Mouse (Mus musculus) lung, postnatal 36 days (tissue): ENCODE data around the gene Calhm3.

ENCODE experiments used
- DNase-seq: peaks from one replicate; pipeline ENCODE4 v3.0.0; 2022; ENCODE audit warnings: mixed read lengths

Calhm3 gene

DNA sequence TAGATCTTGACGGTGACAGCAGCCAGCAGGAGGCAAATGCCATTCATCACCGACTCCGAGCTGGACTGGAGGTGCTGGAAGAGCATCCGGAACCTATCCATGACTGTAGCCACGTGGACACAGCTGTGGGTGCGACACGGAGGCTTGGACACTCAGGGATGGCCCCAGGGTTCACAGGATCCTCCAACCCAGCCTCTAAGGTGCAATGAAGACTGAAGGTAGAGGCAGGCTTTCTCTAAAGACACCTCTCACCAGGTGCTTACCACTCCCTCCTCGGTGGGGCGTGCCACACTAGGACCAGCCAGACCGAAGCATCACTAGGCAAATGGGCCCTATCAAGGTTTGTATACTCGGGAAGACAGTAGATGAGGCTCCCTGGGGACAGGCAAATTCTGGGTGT is at the start of gene Calhm3:
Gene Calhm3 (minus strand): TSS at position 101 of the 400 bp plus-strand sequence.
- DNase-seq: no peak

DNA sequence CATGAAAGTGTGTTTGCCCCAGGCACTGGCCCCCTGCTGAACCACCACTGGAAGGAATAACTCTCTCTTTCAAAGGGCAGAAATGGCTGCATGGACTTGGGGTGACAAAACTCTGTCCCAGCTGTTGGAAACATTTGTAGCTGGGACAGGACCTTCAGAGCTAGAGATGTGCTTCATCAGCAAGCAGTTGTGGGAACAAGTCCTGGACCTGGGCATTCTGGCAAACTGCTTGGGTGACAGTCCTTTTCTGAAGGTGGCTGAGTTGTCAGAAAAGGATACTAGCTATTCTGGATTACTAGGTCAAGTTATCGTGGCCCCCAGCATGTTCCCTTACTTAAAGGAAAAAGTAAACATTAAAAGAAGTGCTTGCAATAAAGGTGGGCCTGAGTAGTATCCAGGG is 48.6 kb upstream of the Calhm3 start:
- no peak for DNase-seq

DNA sequence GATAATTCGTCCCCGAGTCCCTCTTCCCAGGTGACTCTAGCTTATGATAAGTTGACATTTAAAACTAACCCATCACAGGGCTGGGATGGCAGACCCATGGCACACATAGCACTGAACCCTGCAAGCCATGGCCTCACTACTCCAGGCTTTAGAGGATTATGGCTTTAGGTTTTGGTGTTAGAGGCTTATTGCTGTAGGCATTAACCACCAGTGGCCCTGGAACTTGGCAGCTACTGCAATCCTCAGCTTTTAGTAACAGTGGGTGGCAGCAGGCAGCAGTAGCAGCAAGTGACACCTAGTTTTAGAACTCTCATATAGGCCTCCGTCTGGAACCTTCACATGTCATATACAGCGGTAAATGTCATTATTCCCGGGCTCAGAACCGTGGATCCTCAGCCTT is 47.1 kb upstream of the Calhm3 start:
- DNase-seq: no peak

DNA sequence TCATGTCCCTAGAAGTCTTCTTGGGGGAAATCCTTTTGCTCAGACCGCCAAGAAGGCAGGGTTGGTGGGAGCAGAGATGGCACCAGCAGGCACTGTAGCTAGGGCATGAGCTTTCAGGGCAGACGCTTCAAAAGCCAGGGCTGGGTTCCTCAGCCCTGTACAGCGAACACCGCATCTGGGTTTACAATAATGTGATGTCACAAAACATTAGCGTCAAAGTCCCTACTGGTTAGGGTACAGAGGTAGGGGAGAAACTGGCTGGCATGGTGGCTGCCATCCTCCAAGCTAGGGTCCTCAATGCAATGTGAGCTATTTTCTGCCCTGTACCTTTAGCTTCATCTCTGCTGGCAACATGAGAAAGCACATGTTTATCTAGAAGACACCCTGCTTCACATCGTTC is 45.5 kb upstream of the Calhm3 start:
- DNase-seq: no peak

DNA sequence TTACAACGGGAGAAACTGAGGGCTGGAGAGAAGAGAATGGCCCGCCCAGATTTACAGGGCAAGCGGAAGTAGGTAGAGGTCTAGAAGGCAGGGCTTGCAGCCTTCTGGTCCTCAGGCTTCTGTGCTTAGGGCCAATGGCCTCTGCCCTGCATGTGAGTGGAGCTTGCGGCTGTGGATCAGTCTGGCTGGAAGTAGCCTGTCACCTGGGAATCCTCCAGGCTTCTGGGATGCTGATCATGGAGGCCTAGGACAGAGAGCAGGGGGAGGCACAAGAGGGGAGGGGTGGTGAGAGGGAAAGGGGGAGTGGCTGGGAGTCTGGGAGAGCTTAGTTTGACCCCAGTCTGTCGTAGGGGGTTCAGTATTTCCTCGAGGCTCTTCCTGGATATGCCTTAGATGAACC is 44.9 kb upstream of the Calhm3 start:
- DNase-seq: no peak

DNA sequence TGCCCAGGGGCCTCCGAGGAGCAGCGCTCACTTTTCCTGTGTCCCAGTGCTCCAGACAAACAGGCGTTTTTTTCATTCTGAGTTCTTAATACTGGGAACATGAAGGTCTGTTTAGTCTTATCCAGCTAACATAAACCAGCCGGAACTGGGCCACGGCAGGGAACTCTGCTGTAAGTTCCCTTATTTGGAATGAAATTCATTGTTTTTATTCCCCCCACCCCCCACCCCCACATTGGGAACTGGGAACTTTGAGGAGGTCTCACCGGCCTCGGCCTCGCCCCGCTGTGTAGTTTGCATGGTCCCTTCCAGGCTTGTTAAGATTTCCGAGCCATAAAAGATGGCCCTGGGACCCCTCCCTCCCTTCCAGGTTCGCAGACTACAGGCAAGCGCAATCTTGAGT is 44.4 kb upstream of the Calhm3 start:
- DNase-seq: no peak

DNA sequence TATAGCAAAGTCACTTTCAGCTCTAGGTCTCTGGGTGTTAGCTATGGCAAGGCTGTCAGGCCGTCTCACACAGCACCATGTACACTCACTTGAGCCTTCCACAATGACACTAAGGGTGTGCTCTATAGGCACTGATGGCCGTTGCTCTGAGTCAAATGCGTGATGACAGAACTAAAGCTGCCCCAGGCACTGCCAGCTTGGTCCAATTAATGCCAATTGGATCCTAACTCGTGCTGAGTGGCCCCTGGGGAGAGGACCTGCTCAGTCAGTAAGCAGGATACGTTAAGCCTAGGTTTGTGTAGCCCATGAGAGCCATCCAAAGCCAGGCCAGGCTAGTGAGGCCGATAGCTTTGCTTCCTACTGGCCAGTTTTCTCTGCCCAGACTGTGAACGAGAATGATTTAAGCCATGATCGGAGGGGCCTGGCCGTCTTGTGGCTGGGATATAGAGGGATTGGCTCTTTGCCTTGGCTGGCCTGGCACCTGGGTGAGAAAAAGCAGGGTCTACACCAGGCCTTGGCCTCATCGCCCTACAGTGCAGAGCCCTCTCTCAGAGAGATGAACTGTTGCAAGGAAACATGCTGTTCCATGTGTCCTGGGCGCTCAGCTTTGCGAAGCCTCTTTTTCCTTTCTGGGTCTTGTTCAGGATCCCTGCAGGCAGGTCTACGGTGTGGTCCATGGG is 41.2 kb upstream of the Calhm3 start:
- no peak for DNase-seq

DNA sequence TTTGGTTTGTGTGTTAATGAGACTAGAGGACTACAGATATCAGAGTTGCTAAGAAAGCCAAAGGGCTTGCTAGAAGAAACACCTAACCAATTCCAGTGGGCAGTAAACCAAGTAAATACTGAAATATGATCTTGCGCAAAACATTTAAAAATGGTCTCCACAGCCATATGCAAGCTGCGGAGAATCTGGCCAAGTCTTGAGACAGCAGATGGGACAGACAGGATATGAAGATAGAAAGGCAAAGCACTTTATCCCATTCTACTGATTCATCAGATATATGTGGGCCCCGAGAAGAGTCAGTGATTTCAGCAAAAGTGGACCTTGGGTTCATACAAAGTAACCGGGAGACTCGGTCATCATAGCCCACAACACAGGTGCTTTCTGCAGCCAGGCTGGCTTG is 34.6 kb upstream of the Calhm3 start:
- no peak for DNase-seq

DNA sequence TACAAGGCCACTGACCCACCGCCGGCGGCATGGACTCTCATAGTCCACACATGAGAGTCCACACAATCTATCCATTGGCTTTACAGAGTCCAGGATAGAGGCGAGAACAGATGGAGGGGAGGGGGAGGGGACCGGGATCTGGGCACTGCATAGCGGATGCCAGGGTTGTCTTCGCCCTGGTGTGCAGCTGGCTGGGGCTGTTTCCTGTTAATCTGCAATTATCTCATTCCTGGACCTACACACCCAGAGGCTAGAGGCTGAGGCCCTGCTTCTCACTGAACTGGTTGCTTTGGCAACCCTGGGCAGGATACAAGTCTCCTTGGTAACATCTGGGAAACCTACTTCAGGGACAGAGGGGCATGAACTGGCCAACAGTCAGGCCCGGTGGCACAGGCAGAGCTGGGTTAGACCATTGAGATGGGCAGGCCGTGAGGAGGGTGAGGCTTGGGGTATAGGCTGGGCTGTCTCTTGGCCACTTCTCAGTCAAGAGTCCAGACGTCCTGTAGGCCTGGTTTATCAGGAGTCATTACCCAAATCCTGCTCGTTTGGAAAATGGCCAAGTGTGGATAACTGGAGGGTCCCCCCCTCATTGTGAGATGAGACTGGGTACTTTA is 31.1 kb upstream of the Calhm3 start:
- DNase-seq: no peak

DNA sequence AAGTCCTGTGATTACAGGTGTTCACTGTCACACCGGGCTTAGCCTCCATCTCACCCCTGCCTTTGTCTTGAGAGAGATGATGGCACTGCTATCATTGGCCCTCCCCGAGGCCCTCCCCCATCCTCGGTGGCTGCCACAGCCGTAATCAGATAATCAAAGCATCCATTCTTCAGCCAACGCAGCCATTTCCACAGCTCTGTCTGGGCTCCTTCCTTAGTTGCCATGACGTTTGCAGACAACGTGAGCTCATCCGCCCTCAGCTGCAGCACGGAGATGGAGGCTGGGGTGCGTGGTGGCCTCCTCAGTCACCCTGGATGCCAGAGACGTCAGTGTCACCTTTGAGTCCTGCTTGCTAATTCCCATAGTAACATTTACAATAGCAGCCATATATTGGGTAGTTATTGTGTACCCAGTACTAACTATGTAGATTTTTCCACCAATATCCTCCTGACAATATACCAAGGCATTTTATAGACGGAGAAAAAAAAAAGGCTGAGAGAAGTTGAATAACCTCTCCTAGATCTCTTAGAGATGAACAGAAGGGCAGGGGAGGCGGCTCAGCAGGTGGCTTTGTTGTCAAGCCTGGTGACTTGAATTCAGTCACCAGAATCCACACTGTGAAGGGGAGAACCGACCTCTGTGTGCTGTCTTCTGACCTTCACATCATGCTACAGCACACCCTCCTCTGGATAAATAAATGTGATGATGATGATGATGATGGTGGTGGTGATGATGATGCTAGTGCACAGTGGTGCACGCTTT is 29.1 kb upstream of the Calhm3 start:
- no peak for DNase-seq

DNA sequence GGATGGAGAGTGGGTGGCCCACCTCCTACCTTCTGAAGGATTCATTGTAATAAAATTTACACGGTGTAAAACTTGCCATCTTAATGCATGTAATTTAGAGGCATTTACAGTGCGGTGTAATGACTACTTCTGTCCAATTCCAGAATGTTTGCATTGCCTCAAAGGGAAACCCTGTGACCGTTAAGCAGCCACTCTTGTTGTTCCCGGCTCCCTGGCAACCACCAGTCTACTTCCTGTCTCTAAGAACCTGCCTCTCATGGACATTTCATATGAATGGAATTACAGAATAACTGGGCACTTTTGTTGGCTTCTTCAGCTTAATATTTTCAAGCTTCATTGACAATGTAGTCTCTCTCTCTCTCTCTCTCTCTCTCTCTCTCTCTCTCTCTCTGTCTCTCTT is 27.2 kb upstream of the Calhm3 start:
- peak; percentile 39 for DNase-seq

DNA sequence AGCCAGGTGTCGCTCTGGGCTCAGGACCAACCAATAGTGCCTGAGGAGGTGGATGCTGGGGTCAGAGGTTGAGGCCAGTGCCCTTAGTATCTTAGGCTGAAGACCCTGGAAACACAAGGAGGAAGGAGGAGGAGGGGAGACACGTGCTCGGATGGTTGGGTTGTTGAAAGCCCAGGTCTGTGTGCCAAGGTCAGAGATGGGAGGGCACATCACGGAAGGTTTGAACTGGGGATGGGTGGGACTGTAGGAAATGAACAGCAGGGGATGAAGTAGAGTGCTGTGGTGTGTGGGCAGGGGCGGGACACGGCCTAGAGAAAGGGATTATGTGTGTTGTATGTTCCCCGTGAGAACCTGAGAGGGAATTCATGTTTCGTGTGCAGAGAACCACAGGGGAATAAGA is 26.7 kb upstream of the Calhm3 start:
- DNase-seq: no peak

DNA sequence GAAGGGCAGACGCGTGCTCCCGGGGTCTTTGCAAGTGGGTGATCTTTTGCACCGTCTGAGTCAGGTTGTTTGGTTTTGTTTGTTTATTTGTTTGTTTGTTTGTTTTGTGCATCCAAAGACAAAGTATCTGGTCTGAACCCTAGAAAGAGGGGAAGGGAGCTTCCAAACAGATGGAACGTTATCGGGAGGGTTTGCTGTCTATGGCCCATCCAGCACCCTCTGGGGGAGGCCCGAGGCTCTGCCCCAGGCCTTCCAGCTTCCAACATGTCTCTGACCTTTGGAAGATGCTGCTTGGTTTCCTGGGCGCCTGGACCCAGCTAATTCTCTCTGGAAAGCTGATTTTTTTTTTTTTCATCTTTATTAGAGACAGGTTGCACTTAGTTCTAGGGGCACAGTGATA is 22.4 kb upstream of the Calhm3 start:
- no peak for DNase-seq

DNA sequence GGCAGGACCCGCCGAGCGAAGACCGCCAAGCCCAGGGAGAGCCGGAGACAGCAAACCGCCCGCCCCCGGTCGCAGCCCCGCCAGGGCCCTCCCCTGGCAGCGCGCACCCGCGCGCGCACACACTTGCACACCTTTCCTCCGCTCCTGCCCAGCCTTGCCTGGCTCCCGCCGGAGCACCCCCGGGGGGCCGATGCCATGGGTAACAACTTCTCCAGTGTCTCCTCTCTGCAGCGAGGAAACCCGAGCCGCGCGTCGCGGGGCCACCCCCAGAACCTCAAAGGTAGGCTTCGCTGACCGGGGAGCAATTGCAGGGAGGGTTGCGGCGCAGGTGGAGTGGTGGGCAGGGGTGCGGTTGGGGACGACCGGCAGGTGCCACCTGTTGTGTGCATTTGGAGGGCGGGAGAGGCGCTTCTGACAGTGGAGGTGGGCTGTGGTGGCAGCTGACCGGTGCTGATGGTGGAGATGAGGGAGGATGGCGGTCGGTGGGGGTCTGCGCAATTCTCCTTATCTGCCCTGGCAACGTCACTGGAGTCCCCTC is 21.8 kb upstream of the Calhm3 start:
- no peak for DNase-seq

DNA sequence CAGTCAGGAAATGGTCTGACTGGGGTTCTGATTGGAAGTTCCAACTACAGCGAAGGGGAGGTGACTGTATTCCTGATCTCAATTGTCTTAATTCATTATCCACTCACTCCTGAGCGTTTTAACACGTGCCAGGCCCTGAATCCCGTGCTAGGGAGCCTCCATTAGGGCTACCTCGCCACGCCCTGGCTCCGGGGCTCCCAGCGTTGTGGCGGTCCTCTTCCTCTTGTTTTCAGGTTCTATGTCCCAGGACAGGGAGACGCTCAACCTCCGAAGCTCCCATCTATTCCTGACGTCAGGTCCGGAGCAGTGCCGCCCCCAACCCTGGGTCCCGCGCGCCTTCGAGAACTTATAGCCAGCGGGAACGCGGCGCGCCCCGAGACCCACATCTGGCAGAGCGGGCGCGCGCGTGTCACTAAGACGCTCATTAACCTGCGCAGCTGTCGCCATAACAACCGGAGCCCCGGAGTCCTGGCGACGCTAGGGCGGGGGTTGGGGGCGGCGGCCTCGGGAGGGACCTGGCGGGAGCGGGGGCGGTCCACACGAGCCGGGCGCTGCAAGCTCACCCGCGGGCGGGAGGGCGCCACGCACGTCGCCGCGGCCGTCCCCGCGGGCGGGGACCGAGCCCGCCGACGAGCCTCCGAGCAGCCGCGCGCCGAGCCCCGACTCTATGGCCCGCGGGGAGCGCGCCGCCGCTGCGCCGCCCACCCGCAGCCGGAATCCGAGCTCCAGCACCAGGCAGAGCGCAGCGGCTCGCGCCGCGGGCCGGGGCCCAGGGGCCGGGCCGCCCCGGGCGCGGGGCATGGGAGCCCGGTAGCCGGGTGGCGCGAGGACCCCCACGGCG is 21.1 kb upstream of the Calhm3 start, which contains the start of gene Neurl1a:
Gene Neurl1a (plus strand): TSS at position 390 of the 841 bp plus-strand sequence.
- DNase-seq: peak; percentile 45

DNA sequence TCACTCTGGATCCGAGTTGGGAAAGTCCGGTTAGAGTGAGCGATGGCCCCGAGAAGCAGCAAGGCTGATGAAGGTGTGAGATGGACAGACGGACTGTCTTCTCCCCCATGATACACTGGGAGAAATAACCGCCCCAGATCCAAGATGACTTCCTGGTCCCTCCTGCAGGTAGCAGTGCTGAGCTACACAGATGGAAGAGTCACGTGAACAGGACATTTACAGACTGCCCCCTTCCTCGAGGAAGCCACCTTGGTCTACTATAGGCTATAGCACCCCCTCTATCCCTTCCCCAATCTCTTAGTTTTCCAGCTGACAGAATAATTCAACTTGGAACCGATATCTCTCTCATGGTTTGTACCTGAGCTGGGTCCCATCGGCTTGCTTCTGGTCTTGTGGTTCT is 20.4 kb upstream of the Calhm3 start:
- peak; percentile 36 for DNase-seq

DNA sequence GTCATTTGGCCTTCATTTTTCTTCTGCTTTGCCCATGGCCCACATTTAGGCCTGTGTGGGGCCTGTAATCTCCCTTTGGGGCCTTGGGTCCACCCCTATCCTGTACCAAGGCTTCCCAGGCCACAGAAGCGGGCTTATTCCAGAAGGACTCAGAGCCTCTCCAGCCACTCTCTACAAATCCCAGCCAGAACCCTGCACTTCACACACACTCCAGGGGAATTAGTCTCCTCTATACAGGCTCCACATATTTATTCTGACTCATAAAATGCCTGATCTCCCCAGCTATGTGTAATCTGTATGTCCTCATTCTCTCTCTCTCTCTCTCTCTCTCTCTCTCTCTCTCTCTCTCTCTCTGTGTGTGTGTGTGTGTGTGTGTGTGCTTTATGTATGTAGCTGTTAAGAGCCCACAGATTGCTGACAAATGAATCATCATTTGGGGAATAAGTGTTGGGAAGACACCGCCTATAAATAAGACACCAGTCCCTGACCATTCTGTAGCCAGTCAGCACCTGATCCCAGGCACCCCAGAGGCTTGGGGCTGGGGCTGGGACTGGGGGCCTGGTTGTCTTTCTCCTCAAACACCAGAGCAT is 19.4 kb upstream of the Calhm3 start:
- no peak for DNase-seq

DNA sequence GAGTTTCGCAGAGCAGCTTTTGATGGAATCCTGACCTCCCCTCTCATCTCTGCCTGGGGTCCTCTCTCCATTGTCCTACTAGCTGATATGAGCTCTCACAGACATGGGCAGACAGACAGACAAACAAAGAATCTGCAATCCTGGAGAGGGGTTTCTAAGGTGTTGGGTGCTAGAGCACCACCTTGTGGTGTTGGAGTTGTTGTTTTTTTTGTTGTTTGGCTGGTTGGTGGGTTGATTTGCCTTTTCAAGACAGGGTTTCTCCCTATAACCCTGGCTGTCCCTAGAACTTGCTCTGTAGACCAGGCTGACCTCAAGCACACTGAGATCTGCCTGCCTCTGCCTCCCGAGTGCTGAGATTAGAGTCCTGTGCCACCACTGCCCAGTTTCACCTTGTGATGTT is 17.9 kb upstream of the Calhm3 start:
- no peak for DNase-seq

DNA sequence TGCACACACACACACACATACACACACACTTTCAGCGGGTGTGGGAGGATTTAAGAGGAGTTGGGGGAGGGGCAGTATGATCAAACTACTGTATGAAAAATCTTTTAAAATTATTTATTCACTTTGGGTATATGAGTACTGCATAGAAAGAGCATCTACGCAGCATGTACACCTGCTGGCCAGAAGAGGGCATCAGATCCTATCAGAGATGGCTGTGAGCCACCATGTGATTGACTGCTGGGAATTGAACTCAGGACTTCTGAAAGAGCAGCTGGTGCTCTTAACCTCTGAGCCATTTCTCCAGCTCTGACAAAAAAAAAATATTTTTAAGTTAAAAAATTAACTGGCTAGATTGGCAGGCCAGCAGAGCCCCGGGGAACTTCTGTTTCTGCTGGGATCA is 17.0 kb upstream of the Calhm3 start:
- peak; percentile 49 for DNase-seq

DNA sequence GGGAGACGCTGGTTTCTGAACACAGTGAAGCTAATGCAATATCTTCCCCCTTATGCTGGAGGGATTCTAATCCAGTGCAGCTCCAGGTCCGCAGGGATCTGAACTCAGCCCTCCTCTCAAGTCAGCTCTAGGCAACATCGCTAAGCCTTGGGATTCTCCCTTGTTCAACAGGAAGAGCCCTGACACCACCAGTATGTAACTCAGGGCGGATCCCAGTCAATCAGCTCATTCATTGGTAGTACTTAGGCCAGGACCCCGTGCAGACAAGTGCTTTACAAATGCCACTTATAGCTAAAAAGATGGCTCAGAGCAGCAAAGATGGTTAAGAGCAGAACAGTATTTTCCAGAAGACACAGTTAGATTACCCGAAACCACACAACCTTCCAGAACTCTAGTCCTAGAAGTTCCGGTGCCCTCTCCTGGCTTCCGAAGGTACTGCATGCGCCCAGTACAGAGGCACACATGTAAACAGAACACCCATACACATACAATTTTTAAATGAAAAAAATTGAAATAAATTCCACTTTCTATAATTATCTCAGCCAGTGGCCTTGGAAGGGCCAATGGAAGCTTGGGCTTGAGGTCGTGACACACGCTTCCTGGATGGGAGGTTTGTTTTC is 11.3 kb upstream of the Calhm3 start:
- peak; percentile 94 for DNase-seq

DNA sequence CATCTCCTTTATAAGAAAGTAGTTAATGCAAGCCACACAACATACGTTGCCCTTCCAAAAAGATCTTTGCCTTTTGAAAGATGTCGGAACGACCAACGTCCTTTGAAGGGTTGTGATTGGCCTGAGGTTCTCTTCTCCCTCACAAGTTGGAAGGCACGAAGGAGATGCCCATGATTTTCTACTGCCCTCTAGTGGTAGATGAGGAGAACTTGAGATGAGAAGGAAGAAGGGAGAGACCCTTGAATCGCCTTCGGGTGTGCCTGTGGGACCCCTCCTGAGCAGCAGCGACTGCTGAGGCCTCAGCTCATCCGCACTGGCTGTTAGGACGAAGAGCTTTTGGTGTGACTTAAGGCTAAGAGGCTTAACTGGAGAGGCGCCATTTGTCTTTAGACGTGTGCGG is 10.7 kb upstream of the Calhm3 start:
- DNase-seq: peak; percentile 51

DNA sequence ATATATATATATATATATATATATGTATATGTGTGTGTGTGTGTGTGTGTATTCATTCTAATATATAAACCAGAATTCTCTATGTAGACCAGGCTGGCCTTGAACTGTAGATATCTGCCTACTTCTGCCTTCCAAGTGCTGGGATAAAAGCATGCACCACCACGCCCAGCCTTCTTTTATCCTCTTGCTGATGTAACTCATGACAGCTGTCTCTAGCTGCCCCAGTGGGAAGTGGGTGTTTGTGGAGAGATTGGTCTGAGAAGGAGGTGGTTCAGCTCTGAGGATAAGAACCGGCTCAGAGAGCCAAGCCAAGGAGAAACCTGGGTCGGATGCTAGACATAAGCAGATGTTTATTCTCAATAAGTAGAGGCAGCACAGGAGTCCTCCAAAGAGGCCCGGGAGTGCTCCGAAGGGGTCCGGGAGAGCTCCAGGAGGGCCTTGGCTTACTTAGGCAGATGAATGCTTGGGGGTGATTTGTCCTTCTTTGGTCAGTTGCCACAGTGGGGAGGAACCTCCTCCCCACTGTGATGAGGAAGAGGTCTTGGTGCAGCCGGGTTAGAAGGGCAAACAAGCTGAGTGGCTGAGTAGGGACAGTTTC is 10.2 kb upstream of the Calhm3 start:
- DNase-seq: no peak
